Mouse (Mus musculus) large intestine, adult 2 months (tissue): ENCODE data around the gene Pdia3. TPM values are rescaled to one million over a fixed set of nuclear protein-coding genes. Genes with fewer than 3 reads are reported as not detected.
"Not testable (repeated sequence)": the region's sequence is repeated elsewhere in the genome, so short reads cannot be mapped to it uniquely, and the experiment has no call there.

Experiments used
- DNase-seq: peaks from one replicate; pipeline ENCODE4 v3.0.0-alpha.2; 2012; ENCODE audit warnings: low read depth, low spot score
- WGBS: fragments of 180-500 bp; shearing (Covaris S2); methylation state at CpG from one replicate; pipeline ENCODE4 v1.1.7; 2018; 5-methylcytosine and 5-hydroxymethylcytosine counted together
- polyA plus RNA-seq: library from polyadenylated mRNA; depleted of rRNA; stranded (reverse); fragments of >200 nt; gene quantifications from 2 replicates; pipeline ENCODE4 v1.2.3, GENCODE M21; 2012

Pdia3 gene
- polyA plus RNA-seq, 1 experiment = 405 TPM

DNA sequence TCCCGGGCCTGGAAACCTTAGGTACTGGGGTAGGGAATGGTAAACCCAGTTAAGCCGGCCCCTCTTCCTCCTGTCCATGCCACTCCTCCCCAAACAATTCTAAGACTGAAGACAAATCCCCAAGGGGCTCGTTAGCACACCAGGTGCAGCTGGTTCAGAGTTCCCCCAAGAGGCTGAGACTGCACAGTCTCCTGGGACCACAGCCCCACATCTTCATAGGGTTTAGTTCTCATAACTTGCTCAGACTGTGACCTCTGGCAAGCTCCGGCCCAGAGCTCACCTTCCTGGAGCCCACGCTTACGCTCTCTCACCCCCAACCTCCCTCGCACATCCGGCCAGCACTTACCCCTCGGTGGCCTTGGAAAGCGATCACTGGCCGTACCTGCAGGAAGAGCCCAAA, 28.2 kb downstream of the Pdia3 start:
- 9% methylated on average over 11 of the region's 11 CpGs for WGBS
- no peak for DNase-seq

DNA sequence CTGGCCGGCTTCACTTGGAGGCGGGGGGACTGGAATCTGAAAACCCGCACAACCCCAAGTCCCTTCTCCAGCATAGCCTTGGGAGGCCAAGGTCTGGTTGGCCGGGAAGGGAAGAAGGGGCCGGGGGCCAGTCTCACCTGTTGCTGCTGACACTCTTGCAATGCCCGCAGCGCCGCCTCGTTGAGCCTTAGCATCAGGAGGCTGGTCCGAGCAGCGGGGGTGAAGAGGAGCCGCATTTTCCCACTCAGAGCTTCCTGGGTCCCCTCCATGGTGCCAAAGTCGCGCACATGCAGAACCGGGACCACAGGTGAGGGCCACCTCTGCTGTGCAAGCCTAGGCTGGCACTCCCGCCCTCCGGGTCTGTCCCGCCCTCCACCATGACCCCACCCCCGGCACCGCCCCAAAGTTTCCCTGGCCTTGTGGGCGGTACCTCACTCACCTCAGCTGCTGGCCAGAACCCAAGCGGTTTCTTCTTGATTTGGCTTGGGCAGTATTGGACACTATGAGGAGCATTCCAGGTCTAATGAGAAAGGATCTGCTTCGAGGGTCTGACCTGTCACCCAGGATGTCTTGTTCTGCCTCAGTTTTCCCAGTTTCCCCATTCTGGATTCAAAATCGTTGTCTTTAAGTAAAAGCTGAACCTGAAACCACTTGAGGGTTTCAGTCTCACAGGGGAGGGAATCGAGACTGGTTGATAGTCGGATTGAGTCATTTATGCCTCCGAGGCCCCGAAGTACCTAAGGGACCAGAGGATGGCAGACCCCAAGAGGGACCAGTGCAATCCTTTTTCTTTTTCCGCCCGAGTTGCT, 28.9 kb downstream of the Pdia3 start:
- DNase-seq = peak; percentile 79
- 2% methylated on average over 30 of the region's 30 CpGs for WGBS

DNA sequence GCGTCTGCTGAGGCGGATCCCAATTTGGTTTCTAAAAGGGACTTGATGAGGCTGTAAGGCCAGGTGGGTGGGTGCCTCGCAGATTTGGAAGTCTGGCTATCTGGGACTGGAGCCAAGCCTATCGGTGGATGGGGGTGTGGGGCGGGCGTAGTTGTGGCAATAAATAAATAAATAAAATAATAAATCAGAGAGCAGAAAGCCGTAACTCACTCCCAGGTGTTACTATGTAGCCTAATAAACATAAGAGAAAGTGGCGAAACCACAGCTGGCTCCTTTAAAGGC, 29.4 kb downstream of the Pdia3 start:
- DNase-seq = no peak

DNA sequence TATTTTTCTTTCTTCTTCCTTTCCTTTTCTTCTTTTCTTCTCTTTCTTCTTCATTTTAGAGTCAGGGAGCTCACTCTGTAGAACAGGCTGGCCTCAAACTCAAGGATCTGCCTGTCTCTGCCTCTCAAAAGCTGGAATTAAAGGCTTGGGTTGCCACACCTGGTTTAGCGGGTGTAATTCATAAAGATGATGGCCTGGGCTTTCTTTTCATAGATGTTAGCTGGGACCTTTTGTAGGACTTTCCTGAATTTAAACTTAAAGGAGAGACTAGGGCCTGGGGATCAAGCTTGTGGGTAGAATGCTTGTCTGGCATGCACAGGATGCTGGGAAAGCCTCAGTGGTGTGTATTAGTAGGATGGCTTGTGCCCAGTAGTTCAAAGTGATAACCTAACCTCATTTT, 30.6 kb downstream of the Pdia3 start, which contains the start of gene Ell3:
Ell3 (minus strand) TSS at position 101 of the 400 bp plus-strand sequence.
- 87% methylated on average over 1 of the region's 1 CpGs for WGBS
- no peak for DNase-seq

More for the DNA sequence above, 29.4 kb downstream of the Pdia3 start:
- 5% methylated on average over 8 of the region's 8 CpGs for WGBS

DNA sequence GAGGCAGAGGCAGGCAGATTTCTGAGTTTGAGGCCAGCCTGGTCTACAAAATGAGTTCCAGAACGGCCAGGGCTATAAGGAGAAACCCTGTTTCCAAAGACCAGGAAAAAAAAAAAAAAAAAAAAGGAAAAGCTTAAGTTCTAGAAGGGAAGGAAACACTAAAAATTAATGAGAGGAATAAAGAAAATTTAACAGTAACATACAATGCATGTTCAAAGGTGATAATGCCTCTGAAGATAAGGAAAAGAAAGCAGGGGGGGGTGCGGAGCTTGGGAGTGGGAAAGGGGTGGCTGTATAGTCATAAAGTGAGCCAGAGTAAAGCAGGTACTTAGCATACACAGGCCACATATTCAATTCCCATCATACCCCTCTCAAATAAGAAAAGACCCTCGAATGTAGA, 31.5 kb downstream of the Pdia3 start:
- DNase-seq = no peak
- WGBS = 81% methylated on average over 3 of the region's 3 CpGs

DNA sequence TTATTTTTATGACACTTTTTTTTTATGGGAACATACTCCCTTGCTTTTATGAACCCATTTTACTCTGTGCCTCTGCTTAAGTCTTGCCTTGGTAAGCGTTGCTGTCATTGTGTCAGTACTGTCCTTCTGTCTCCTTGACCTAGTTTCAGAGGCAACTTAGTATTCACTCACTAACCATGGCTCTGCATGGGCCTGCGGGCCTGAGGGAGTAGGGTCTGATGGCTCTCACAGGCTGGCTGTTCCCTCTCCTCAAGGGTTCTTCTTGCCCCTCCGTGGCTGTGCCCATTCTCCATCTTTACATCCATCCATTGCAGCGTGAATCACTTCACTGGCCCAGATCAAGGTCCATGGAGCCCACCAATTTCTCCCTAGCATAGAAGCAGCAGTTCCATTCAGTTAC, 32.9 kb downstream of the Pdia3 start:
- 65% methylated on average over 4 of the region's 4 CpGs for WGBS
- DNase-seq = no peak

DNA sequence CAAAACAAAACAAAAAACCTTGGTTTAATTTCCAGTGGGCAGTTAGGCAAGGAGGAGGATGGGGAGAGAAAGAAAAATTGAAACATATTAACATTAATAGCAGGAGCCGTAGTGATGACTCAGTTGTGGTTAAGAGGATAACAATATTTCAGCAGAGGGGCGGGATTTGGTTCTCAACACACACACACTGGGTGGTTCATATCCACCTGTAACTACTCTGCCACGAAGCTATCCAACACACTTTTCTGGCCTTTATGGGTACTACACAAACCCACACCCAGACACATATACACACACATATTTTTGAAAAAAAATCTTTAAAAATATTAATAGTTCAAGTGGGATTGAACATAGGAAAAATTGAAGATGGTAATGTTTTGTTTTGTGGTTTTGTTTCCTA, 33.4 kb downstream of the Pdia3 start:
- no peak for DNase-seq
- 66% methylated on average over 3 of the region's 3 CpGs for WGBS

DNA sequence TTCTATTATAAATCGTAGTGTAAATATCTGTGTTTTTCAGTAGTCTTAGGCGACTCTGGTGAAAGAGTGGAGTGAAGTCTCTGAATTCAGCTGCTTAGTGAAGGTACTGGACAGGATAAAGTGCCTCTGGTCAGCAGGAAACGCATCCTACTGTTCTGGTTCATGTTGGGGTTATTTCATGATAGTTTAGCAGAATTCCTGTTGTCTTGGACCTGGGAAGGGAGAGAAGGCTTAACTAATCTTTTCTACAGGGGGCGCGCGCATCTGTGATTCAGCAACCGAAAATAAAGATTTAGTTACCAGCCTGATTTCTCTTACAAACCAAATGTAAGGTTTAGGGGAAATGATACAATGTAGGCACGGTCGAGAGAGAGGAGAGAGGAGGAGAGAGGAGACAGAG, 34.6 kb downstream of the Pdia3 start:
- DNase-seq = no peak
- WGBS = 9% methylated on average over 9 of the region's 9 CpGs

DNA sequence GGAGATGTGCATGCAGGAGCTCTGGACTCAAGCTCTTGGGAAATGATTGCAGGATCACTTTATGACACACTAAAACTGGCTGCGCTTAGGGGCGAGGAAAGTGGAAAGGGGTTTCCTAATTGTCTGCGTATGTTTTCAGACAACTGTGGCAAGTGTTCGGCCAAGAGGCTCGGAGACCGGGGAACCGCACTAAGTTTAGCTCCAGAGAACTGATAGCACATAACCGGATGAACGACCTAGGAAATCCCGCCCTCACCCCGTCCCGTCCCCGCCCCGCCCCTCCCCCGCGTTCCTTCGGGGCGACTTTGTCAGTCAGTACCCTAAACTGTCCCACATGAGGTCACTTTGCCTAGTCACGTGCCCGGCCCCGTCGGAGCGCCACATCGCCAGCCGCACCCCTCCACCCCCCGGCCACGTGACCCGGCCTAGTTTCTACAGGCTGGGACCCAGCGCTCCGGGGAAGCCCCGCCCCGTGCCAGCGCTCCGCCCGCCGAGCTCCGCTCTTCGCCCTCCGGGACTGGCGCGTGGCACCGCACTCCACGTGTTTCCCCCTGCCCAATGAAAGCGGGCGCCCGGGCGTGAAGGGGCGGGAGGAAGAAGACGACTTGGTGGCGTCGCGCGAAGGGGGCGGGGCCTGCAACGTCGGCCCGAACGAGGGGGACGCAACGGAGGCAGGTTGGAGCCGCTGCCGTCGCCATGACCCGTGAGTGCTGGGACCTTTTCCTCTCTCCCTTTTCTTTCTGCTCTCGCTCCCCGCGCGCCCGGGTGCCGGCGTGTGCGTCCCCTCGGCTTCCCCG, 35.4 kb downstream of the Pdia3 start, which contains the start of gene Serf2:
Serf2 (plus strand) TSS at position 457 of the 797 bp plus-strand sequence.
- DNase-seq = peak; percentile 96
- under 1% methylated on average over 72 of the region's 74 CpGs for WGBS

DNA sequence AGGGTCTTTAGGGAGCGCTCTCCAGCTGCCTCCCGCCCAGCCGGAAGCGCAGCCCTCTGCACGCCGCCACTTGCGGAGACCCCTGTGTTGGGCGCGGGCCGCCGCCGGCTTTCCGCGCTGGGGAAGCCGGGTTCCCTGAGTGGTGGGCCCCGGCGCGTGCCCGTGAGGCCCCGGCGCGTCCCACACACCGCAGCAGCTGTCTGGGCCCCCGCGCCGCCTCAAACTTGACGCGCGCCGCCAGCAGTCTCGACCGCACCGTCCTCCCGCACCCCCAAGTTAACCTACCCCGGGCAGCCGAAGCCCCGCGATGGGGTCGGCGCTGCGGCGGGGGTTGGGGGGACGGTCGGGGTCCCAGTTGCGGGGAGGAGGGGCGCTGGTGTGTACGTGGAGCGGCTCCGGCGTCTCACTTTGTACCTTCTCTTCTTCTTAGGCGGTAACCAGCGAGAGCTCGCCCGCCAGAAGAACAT, 36.0 kb downstream of the Pdia3 start:
- 1% methylated on average over 54 of the region's 54 CpGs for WGBS
- DNase-seq = no peak

DNA sequence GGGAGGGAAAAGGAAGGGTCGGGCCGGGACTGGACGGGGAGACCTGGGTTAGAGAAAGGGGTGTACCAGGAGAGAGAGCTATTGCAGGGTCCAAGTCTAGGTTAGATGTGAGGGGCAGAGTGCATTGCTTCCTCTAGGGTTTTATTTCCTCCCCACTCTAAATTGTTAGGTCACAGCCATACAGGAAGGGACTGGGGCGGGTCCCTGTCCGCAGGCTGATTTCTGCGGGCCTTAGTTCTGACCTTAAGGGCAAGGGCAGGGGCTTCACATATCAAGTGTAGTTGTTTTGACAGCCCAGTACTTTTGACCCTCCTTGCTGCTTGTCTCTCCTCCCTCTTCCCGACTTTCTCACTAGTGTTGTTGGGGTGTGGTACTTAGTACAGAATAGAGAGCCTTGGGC, 36.5 kb downstream of the Pdia3 start:
- no peak for DNase-seq
- WGBS = 2% methylated on average over 7 of the region's 7 CpGs

DNA sequence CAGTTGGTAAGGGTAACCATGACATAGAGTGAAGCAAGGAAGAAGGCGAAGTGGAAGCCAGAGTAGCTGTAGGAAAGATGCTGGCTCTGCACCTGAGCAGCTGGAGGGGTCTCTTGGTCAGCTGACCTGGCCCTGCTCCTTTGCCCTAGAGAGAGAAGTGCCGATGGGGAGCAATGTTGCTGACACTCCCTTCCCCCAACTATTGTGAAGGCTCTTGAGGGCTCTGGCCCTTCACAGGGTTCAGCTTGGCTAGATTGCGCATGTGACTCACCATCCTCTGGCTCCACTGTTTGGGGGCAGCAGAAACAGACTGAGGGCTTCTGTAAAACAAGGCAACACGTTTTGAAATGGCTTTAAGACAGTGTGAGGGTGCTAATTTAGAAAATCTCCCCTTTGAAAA, 38.8 kb downstream of the Pdia3 start:
- whole genome bisulfite sequencing = 81% methylated on average over 4 of the region's 4 CpGs
- no peak for DNase-seq

DNA sequence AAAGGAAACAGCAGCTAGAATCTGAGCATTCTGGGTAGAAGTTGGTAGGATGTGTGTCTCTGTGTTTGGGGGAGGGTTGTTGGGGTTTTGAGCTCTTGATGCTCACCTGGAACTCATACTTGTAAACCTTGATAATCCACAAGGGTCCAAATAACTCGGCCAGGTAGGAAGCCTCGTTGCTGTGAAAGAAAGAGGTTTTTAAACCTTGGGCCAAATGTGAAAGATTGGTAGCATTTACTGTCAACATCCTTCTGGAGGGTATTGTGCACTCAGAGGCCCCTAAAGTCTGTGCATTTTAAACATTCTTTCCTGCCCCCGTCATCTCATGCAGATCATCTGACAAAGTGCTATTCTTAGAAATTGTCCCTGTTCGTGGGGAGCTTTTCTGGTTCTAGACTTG, 39.4 kb downstream of the Pdia3 start, which contains the start of gene Hypk:
Hypk (plus strand) TSS at position 301 of the 400 bp plus-strand sequence.
- DNase-seq = no peak
- 52% methylated on average over 4 of the region's 4 CpGs for WGBS

DNA sequence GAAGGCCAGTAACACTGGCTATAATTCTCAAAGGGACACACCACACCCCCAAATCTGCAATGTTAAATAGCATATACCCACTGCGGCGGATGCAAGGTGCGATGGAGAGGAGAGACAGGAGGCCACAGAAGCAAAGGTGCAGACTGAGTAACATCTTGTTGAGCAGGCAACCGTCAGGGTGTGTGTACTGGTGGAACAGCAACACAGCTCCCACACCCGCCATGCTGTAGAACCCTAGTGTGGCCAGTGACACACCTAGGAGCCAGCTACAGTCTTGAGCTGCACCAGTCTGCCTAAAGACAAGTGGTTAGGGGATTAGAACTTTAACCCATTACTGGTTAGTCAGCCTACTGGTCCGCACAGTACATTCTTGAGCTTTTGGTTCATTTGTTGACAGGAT, 40.3 kb downstream of the Pdia3 start:
- DNase-seq = no peak
- WGBS = 86% methylated on average over 6 of the region's 6 CpGs

DNA sequence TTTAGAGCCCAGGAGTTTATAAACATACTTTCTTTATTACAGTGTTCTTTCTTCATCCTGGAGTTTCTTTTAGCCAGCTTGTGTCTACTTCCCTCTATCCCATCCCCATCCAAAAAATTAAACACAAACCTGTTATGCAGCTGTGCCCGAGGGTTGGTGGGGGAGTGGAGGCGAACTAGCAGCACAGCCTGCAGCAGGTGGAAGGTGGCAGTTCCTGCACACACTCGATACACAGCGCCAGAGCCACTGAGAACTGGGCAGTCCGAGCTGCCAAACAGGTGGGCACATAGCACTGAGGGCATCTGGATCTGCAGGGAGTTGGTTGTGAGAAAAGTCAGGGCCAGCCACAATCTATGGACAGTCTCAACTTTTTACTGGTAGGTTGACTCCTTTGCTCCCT, 42.0 kb downstream of the Pdia3 start:
- no peak for DNase-seq
- whole genome bisulfite sequencing = 70% methylated on average over 5 of the region's 5 CpGs

DNA sequence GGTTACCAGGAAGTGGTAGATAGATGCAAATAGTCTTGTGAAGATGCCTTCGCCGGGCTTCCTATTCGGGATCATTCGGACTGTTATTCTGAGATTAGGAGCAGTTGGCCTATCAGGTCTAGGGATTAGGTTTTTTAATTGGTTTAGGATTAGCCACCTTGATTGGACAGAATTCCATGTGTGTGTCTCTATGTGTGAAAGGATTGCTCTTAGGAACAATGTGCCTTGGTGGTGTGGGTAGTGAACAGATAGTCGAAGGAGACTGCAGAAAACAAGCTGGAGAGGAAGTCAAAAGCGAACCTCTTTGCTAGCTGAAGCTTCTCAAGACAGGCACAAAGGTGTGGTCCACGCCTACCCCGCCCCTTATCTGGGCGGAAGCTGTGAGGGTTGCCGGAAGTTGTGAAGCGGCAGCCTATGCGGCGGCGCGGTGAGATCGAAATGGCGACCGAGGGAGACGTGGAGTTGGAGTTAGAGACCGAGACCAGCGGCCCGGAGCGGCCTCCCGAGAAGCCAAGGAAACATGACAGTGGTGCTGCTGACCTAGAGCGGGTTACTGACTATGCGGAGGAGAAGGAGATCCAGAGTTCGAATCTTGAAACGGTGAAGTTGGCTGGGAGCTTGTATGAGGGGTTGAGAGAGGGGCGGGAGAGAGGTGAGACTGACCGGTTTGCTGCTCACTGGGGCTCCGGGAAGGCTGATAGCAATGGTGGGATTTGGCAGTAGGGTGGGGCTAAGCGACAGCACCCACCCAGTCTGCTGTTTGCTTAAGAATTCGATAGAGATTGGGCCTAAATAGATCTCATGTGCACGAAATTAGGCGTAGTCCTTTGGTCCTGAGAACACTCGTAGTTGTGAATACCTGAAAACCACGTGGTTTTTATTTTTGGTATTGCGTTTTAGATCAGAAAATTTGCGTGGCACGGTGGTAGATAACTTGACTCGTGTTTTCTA, 43.4 kb downstream of the Pdia3 start, which contains the start of gene Serinc4:
Serinc4 (minus strand) TSS at position 90 of the 951 bp plus-strand sequence.
- WGBS = 3% methylated on average over 41 of the region's 41 CpGs
- DNase-seq = peak; percentile 74

DNA sequence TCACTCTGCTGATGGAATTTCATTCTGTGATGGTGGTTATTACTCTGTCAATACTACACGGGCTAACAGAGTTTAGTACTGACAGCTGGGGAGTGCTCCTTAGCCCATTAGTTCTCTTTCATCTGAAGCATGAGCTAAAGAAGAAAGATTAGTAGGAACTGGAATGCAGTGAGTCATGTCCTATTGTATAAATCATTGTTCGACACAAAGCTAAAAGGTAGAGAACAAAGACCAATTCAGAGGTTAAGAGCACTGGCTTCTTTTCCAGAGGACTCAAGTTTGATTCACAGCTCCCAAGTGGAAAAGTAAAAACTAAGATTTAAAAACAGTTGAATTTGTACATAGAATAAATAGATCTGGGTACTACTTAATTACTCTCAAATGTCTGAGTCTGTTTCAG, 46.5 kb downstream of the Pdia3 start:
- WGBS = 50% methylated on average over 2 of the region's 2 CpGs
- no peak for DNase-seq

DNA sequence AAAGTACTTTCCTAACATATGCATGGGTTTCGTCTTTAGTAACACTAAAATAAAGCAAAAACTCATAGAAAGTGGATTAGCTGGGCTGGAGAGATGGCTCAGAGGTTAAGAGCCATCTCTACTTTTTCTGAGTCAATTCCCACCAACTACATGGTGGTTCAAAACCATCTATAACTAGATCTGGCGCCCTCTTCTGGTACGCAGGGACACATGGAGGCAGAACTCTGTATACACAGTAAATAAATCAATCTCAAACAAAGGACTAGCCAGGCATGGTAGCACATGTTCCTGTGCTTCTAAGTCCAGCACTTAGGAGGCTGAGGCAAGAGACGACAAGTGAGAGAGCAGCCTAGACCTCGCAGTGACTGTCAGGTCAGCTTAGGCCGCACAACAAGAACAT, 55.4 kb downstream of the Pdia3 start:
- 61% methylated on average over 2 of the region's 6 CpGs for WGBS
- not testable (repeated sequence) for DNase-seq

DNA sequence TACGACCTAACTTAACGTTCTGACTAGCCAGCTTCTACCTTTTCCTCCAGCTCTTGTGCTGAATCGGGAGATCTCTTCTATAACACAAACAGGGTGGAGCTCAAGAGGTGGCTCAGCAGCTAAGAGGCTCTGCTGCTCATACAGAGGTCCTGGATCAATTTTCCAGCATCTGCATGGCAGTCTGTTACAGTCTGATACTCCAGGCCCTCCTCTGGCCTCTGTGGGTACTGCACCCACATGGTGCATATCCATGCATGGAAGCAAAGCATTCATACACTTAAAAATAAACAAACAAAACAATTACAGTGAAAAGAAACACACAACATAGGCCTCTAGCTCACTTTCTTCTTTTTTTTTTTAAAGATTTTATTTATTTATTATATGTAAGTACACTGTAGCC, 59.2 kb downstream of the Pdia3 start:
- WGBS = 83% methylated on average over 3 of the region's 3 CpGs

More for the DNA sequence above, 59.2 kb downstream of the Pdia3 start:
- DNase-seq = not testable (repeated sequence)
